Mouse (Mus musculus) testis, adult 2 months (tissue): ENCODE measurements at regions not wholly inside any gene's neighbourhood (a gene's known extent, or its start where the extent isn't known, plus 50 kb on each side); places are given as distances from the start of the nearest gene placed in this dataset.

Experiments
- CTCF ChIP-seq: fragments of 200-500 bp; IDR thresholded peaks from 2 replicates; pipeline ENCODE4 v1.5.1; 2012; ENCODE audit warnings: low read depth, mild to moderate bottlenecking, inconsistent platforms, low read length, moderate library complexity; ENCODE audit not compliant: control insufficient read depth, insufficient read depth, insufficient replicate concordance
- POLR2A ChIP-seq: fragments of 200-500 bp; IDR thresholded peaks from 2 replicates; pipeline ENCODE4 v1.6.1; 2012; ENCODE audit warnings: low read depth, mild to moderate bottlenecking, inconsistent platforms, low read length, moderate library complexity; ENCODE audit not compliant: control insufficient read depth

- TF ChIP-seq CTCF (no peak), POLR2A (no peak)
Measured at GRCm38 (mm10) chr4:93493326-93493725, 158.0 kb upstream of the Tusc1 start.
